ENCODE assay signal across 37 mouse cellular contexts in genomic region chr9:73048927-73049326, GRCm38 (mm10). TPM values are rescaled to one million over a fixed set of nuclear protein-coding genes. Genes with fewer than 3 reads are reported as not detected.
DNase-seq lines count a peak whose midpoint lies in the region; ATAC-seq lines count a peak whose summit lies in the region.
"Had no signal": no experiment of that assay in that cellular context is flagged by ENCODE, and none has a peak within 500 bp of the region (broad histone marks: within the 10 kb centered on the region; RNA-seq: fewer than 3 reads in every experiment).

No protein-coding gene starts in this region.

- H3K27ac ChIP-seq in forebrain, embryonic 14.5 days (ENCODE audit: low read depth, low read length) = no peak overlapping the region
- no peak overlapping the region for H3K27ac ChIP-seq in forebrain, embryonic 16.5 days (ENCODE audit: low read length)
- H3K27ac ChIP-seq: forebrain, embryonic 10.5 days; hindbrain, embryonic 13.5 days; liver, embryonic 15.5 days had no signal

- WGBS in forebrain, embryonic 14.5 days = 4% methylated on average over 4 of the region's 4 CpGs
- WGBS in forebrain, embryonic 16.5 days = 2% methylated on average over 4 of the region's 4 CpGs

- no peaks in the 10 kb centered on the region for H3K9me3 ChIP-seq in forebrain, embryonic 14.5 days (replicated peaks; ENCODE audit: control insufficient read depth, low read length)
- H3K9me3 ChIP-seq in forebrain, embryonic 16.5 days (ENCODE audit: control insufficient read depth, low read length) = no peaks in the 10 kb centered on the region
- H3K9me3 ChIP-seq in megakaryocyte, embryonic 14.5 days = no peaks in the 10 kb centered on the region
- H3K9me3 ChIP-seq: forebrain, embryonic 10.5 days; heart, embryonic 12.5 days; hindbrain, embryonic 13.5 days; liver, embryonic 15.5 days had no signal

- H3K36me3 ChIP-seq in forebrain, embryonic 14.5 days (ENCODE audit: control insufficient read depth, insufficient read depth, low read length) = no peaks in the 10 kb centered on the region
- no peaks in the 10 kb centered on the region for H3K36me3 ChIP-seq in forebrain, embryonic 16.5 days (ENCODE audit: control insufficient read depth, insufficient read depth)
- peaks cover 52% of the 10 kb centered on the region for H3K36me3 ChIP-seq in megakaryocyte, embryonic 14.5 days (replicated peaks; ENCODE audit: low read length)
- H3K36me3 ChIP-seq: forebrain, embryonic 10.5 days; heart, embryonic 12.5 days; hindbrain, embryonic 13.5 days; liver, embryonic 15.5 days had no signal

- peak; percentile 16 for DNase-seq in forebrain, embryonic 14.5 days (ENCODE audit: low spot score)
- peak; percentile 17 for DNase-seq in embryo, embryonic 11 days
- peak; percentile 71 for DNase-seq in retina, postnatal 1 day
- no peak for DNase-seq in ovary, postnatal 36 days (ENCODE audit: low spot score)
- DNase-seq in urinary bladder, postnatal 10 days (ENCODE audit: low spot score) = no peak
- DNase-seq: adrenal gland, postnatal 25 days; cerebellum, adult 2 months; cerebellum, postnatal 14 days; forebrain, postnatal 0 days; gastrocnemius, postnatal 14 days; heart, postnatal 4 days; kidney, adult 9 months; kidney, postnatal 10 days; layer of hippocampus, adult 9-11 months; liver; lung, postnatal 4 days; right cerebral cortex, postnatal 14 days; thymus, postnatal 14 days had no signal

- H3K27me3 ChIP-seq in forebrain, embryonic 14.5 days (replicated peaks; ENCODE audit: control insufficient read depth, insufficient read depth, low read length) = no peaks in the 10 kb centered on the region
- no peaks in the 10 kb centered on the region for H3K27me3 ChIP-seq in forebrain, embryonic 16.5 days (replicated peaks; ENCODE audit: control insufficient read depth, insufficient read depth, low read length)
- no peaks in the 10 kb centered on the region for H3K27me3 ChIP-seq in megakaryocyte, embryonic 14.5 days (replicated peaks)
- H3K27me3 ChIP-seq: heart, embryonic 12.5 days; liver, embryonic 15.5 days had no signal

- H3K4me3 ChIP-seq in forebrain, embryonic 14.5 days (ENCODE audit: low read depth, low read length) = no peak overlapping the region
- H3K4me3 ChIP-seq in forebrain, embryonic 16.5 days (replicated peaks; ENCODE audit: low read length) = no peak overlapping the region
- peak overlapping the region; percentile 7 for H3K4me3 ChIP-seq in megakaryocyte, embryonic 14.5 days (replicated peaks)
- H3K4me3 ChIP-seq: forebrain, embryonic 10.5 days; heart, embryonic 12.5 days; hindbrain, embryonic 13.5 days; liver, embryonic 15.5 days had no signal

- no peak overlapping the region for H3K4me2 ChIP-seq in forebrain, embryonic 14.5 days (ENCODE audit: low read length)
- no peak overlapping the region for H3K4me2 ChIP-seq in forebrain, embryonic 16.5 days (ENCODE audit: low read length)
- H3K4me2 ChIP-seq: heart, embryonic 12.5 days; hindbrain, embryonic 13.5 days; liver, embryonic 15.5 days had no signal

- no peak for ATAC-seq in forebrain, embryonic 14.5 days
- no peak for ATAC-seq in forebrain, embryonic 16.5 days
- no peak for ATAC-seq in megakaryocyte, adult 5-6 weeks (ENCODE audit: poor library complexity, severe bottlenecking)
- ATAC-seq: forebrain, postnatal 0 days; intestine, postnatal 0 days; lung, postnatal 0 days; midbrain, embryonic 16.5 days had no signal

- H3K9ac ChIP-seq in forebrain, embryonic 14.5 days (ENCODE audit: low read length) = no peak overlapping the region
- H3K9ac ChIP-seq in forebrain, embryonic 16.5 days (replicated peaks; ENCODE audit: low read depth, low read length) = no peak overlapping the region
- H3K9ac ChIP-seq: forebrain, postnatal 0 days; heart, embryonic 12.5 days; hindbrain, embryonic 13.5 days; liver, embryonic 15.5 days had no signal

- H3K4me1 ChIP-seq in forebrain, embryonic 14.5 days (ENCODE audit: control insufficient read depth, insufficient read depth, low read length) = peaks cover 8% of the 10 kb centered on the region
- peaks cover 10% of the 10 kb centered on the region for H3K4me1 ChIP-seq in forebrain, embryonic 16.5 days (replicated peaks; ENCODE audit: control insufficient read depth, insufficient read depth, low read length)
- peaks cover 91% of the 10 kb centered on the region for H3K4me1 ChIP-seq in megakaryocyte, embryonic 14.5 days

RNA-seq across cellular contexts. Expression of gene Rab27a, which starts 4.3 kb away (rescaled TPM):
- polyA plus RNA-seq in forebrain, embryonic 14.5 days (2014; fragmentation: Nextera tagmentation; extraction: Ambion mirVana) = 0.51 and 0.69 TPM in 2 replicates
- 1.2 and 1.9 TPM in 2 replicates for polyA plus RNA-seq in forebrain, embryonic 16.5 days (2015; fragmentation: Nextera tagmentation; extraction: Ambion mirVana)
- polyA plus RNA-seq in megakaryocyte, embryonic 14.5 days (2012; ENCODE audit: insufficient read depth, low replicate concordance) = 2.8 and 34.3 TPM in 2 replicates
- total RNA-seq in megakaryocyte, adult 5-6 weeks (2015) = 55.5 and 58.9 TPM in 2 replicates
- total RNA-seq in megakaryocyte, adult 5-6 weeks (2017) = 154 and 155 TPM in 2 replicates

RNA-seq across cellular contexts. Expression of gene Pigb, which starts 8.7 kb away (rescaled TPM):
- polyA plus RNA-seq in forebrain, embryonic 14.5 days (2014; fragmentation: Nextera tagmentation; extraction: Ambion mirVana) = 11.1 and 12.7 TPM in 2 replicates
- polyA plus RNA-seq in forebrain, embryonic 16.5 days (2015; fragmentation: Nextera tagmentation; extraction: Ambion mirVana) = 13.6 and 14.3 TPM in 2 replicates
- polyA plus RNA-seq in megakaryocyte, embryonic 14.5 days (2012; ENCODE audit: insufficient read depth, low replicate concordance) = 0.79 and 1.1 TPM in 2 replicates
- total RNA-seq in megakaryocyte, adult 5-6 weeks (2015) = 24.1 and 25.4 TPM in 2 replicates
- total RNA-seq in megakaryocyte, adult 5-6 weeks (2017) = 5.1 TPM in 2 replicates

RNA-seq across cellular contexts. Expression of gene Khdc3, which starts 52.7 kb away (rescaled TPM):
- not detected in 2 replicates for polyA plus RNA-seq in forebrain, embryonic 14.5 days (2014; fragmentation: Nextera tagmentation; extraction: Ambion mirVana)
- polyA plus RNA-seq in forebrain, embryonic 16.5 days (2015; fragmentation: Nextera tagmentation; extraction: Ambion mirVana) = not detected in 2 replicates
- polyA plus RNA-seq in megakaryocyte, embryonic 14.5 days (2012; ENCODE audit: insufficient read depth, low replicate concordance) = 0.10 TPM in 1 of 2 replicates, not detected in the other
- 0.45 and 1.1 TPM in 2 replicates for total RNA-seq in megakaryocyte, adult 5-6 weeks (2015)
- 2.4 TPM in 1 of 2 replicates, not detected in the other for total RNA-seq in megakaryocyte, adult 5-6 weeks (2017)
- total RNA-seq: forebrain, postnatal 0 days; gastrocnemius, postnatal 14 days; heart, postnatal 4 days had no signal
- polyA plus RNA-seq: forebrain, embryonic 10.5 days; heart, embryonic 12.5 days; heart, postnatal 0 days; hindbrain, embryonic 13.5 days; limb, embryonic 11.5 days; neural tube, embryonic 11.5 days had no signal

RNA-seq across cellular contexts. Expression of gene Gm20509, which starts 53.3 kb away (rescaled TPM):
- not detected in 2 replicates for polyA plus RNA-seq in forebrain, embryonic 14.5 days (2014; fragmentation: Nextera tagmentation; extraction: Ambion mirVana)
- polyA plus RNA-seq in forebrain, embryonic 16.5 days (2015; fragmentation: Nextera tagmentation; extraction: Ambion mirVana) = not detected in 2 replicates
- 1.8 TPM in 1 of 2 replicates, not detected in the other for polyA plus RNA-seq in megakaryocyte, embryonic 14.5 days (2012; ENCODE audit: insufficient read depth, low replicate concordance)
- total RNA-seq in megakaryocyte, adult 5-6 weeks (2015) = not detected in 2 replicates
- not detected in 2 replicates for total RNA-seq in megakaryocyte, adult 5-6 weeks (2017)
- total RNA-seq: adrenal gland, adult 18-20 months; forebrain, postnatal 0 days; gastrocnemius, postnatal 14 days; heart, adult 18-20 months; heart, postnatal 4 days; left cerebral cortex, postnatal 10 days; neutrophil, adult 5-6 weeks had no signal
- polyA plus RNA-seq: cerebellum, adult 2 months; forebrain, embryonic 10.5 days; forebrain, postnatal 0 days; heart, embryonic 12.5 days; heart, postnatal 0 days; hindbrain, embryonic 13.5 days; intestine, postnatal 0 days; limb, embryonic 11.5 days; liver, embryonic 15.5 days; lung, postnatal 0 days; midbrain, embryonic 16.5 days; neural tube, embryonic 11.5 days; stomach, embryonic 16.5 days; urinary bladder, adult 2 months had no signal

Comparison
In these comparisons a context has a peak if more than half of its experiments do, and no peak if none do; other contexts are left out.
1. DNase-seq: peak in forebrain, embryonic 14.5 days (single experiment), embryo, embryonic 11 days (single experiment) and retina, postnatal 1 day (single experiment); none in ovary, postnatal 36 days (single experiment) and urinary bladder, postnatal 10 days (single experiment).